Mouse (Mus musculus): ENCODE data around the gene Arhgef11. TPM values are rescaled to one million over a fixed set of nuclear protein-coding genes. Genes with fewer than 3 reads are reported as not detected.

Gene Arhgef11
- polyA plus RNA-seq, 1 experiment from 2014 or later = 18.0 TPM

GRCm38 (mm10) chr3:87718525-87718924 is 101.2 kb downstream of the Arhgef11 start:
- Histone ChIP-seq H3K36me3 (peaks cover 65% of the 10 kb centered on the region), H3K9me3 (no peaks in the 10 kb centered on the region), H3K4me3 (no peak overlapping the region), H3K4me2 (no peak overlapping the region), H3K9ac (no peak overlapping the region), H3K27ac (no peak overlapping the region), H3K27me3 (no peaks in the 10 kb centered on the region), H3K4me1 (no peaks in the 10 kb centered on the region)
- WGBS = 69% methylated on average over 2 of the region's 2 CpGs
- ATAC-seq (ENCODE audit: borderline replicate concordance, extremely low read depth, low FRiP score, low TSS enrichment) = no peak

DNA sequence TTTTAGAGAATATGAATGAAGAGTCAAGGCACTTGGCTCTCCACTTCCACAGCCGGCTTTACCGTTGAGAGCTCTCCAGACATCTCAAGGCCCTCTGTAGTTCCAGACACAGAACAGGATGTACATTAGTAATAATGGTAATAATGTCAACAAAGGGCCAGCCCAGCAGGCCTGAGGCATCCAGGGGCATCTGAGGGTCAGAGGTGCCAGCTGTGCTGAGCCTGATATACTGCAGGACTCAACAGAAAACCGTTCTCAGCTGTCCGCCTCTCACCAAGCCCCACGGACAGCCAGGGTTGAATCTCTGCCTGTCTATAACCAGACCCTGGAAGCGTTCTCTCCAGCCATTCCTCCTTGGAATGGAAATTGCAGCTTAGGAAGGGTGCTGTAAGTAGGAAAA is 107.2 kb downstream of the Arhgef11 start:
- no peak for ATAC-seq (ENCODE audit: borderline replicate concordance, extremely low read depth, low FRiP score, low TSS enrichment)
- H3K9ac ChIP-seq = no peak overlapping the region
- peaks cover 67% of the 10 kb centered on the region for H3K36me3 ChIP-seq
- WGBS = 50% methylated on average over 6 of the region's 6 CpGs
- H3K27me3 ChIP-seq = no peaks in the 10 kb centered on the region
- H3K9me3 ChIP-seq = no peaks in the 10 kb centered on the region
- H3K4me3 ChIP-seq = no peak overlapping the region
- no peak overlapping the region for H3K27ac ChIP-seq
- H3K4me2 ChIP-seq = no peak overlapping the region
- no peaks in the 10 kb centered on the region for H3K4me1 ChIP-seq

DNA sequence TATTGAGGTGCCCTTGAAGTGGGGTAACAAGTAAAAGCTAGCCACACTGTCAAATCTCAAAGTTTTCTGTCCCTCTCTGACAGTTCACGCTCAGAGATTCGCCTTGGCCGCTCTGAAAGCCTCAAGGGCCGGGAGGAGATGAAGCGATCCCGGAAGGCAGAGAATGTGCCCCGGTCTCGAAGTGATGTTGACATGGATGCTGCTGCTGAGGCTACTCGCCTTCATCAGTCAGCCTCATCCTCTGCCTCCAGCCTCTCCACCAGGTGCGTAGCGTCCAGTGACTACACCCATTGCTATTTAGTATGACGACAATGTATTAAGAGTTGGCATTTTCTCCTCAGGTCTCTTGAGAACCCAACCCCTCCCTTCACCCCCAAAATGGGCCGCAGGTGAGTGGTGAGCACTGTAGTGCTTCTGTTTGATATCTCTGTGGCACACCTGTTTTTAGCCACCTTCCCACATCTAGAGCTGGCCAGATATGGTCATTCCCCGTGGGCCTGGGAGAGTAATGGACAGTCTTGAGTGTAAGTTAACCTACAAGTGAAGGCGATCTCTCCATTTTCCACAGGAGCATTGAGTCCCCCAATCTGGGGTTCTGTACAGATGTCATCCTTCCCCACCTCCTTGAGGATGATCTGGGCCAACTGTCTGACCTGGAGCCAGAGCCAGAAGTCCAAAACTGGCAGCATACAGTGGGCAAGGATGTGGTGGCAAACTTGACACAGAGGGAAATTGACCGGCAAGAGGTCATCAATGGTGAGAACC is 108.2 kb downstream of the Arhgef11 start:
- Histone ChIP-seq H3K27me3 (no peaks in the 10 kb centered on the region), H3K4me1 (no peaks in the 10 kb centered on the region)
- no peak for ATAC-seq (ENCODE audit: borderline replicate concordance, extremely low read depth, low FRiP score, low TSS enrichment)

DNA sequence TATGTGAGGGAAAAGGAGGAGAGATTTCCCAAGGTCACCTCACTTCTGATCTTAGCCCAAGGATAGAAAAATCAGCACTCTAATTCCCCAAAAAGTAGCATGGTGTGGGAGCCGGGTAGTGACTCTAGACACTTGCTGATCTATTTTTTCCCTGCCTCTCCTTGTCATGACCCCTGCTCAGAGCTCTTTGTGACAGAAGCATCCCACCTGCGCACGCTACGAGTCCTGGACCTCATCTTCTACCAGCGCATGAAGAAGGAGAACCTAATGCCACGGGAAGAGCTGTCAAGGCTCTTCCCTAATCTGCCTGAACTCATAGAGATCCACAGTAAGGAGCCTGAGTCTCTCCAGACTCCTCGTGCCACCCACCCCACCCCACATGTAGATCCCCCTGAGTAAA is 108.8 kb downstream of the Arhgef11 start:
- Histone ChIP-seq H3K36me3 (peaks cover 76% of the 10 kb centered on the region), H3K9ac (no peak overlapping the region), H3K9me3 (no peaks in the 10 kb centered on the region), H3K4me2 (no peak overlapping the region), H3K4me3 (no peak overlapping the region), H3K27me3 (no peaks in the 10 kb centered on the region), H3K27ac (no peak overlapping the region), H3K4me1 (no peaks in the 10 kb centered on the region)
- WGBS = 96% methylated on average over 7 of the region's 7 CpGs
- no peak for ATAC-seq (ENCODE audit: borderline replicate concordance, extremely low read depth, low FRiP score, low TSS enrichment)

More for the DNA sequence above, 108.2 kb downstream of the Arhgef11 start:
- H3K9ac ChIP-seq = no peak overlapping the region
- H3K9me3 ChIP-seq = no peaks in the 10 kb centered on the region
- H3K4me3 ChIP-seq = no peak overlapping the region
- H3K27ac ChIP-seq = no peak overlapping the region
- peaks cover 71% of the 10 kb centered on the region for H3K36me3 ChIP-seq
- H3K4me2 ChIP-seq = no peak overlapping the region
- WGBS = 93% methylated on average over 16 of the region's 16 CpGs

DNA sequence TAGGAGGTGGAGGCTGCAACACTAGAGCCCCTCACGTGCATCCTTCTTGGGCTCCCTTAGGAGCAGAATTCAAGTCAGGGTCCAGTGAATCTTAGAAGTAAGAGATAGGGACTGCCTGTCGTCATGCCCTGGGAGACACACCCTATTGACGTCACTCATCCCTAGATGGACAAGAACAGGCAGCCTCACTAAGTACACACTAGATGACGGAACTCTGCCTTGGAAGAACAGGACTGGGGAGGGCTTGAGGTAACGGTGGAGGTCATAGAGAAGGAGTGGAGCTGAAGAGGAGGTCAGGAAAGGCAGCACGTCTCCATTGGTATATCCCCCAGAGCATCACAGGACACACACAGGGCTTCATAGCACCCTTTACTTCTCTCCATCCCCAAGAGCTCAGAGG is 111.3 kb downstream of the Arhgef11 start:
- Histone ChIP-seq H3K27ac (no peak overlapping the region), H3K4me1 (no peaks in the 10 kb centered on the region), H3K4me3 (no peak overlapping the region), H3K36me3 (peaks cover 87% of the 10 kb centered on the region), H3K9me3 (no peaks in the 10 kb centered on the region), H3K9ac (no peak overlapping the region), H3K4me2 (no peak overlapping the region), H3K27me3 (no peaks in the 10 kb centered on the region)
- no peak for ATAC-seq (ENCODE audit: borderline replicate concordance, extremely low read depth, low FRiP score, low TSS enrichment)
- 76% methylated on average over 6 of the region's 6 CpGs for WGBS

- H3K4me3 ChIP-seq = no peak overlapping the region
- H3K36me3 ChIP-seq = peaks cover 91% of the 10 kb centered on the region
- H3K4me1 ChIP-seq = no peaks in the 10 kb centered on the region
- no peak overlapping the region for H3K27ac ChIP-seq
- ATAC-seq (ENCODE audit: borderline replicate concordance, extremely low read depth, low FRiP score, low TSS enrichment) = no peak
- H3K4me2 ChIP-seq = no peak overlapping the region
- H3K9me3 ChIP-seq = no peaks in the 10 kb centered on the region
- WGBS = 72% methylated on average over 4 of the region's 4 CpGs
- no peak overlapping the region for H3K9ac ChIP-seq
- H3K27me3 ChIP-seq = no peaks in the 10 kb centered on the region
Measured at GRCm38 (mm10) chr3:87733098-87733497, 115.7 kb downstream of the Arhgef11 start.

GRCm38 (mm10) chr3:87733984-87734761 is 116.8 kb downstream of the Arhgef11 start:
- Histone ChIP-seq H3K9me3 (no peaks in the 10 kb centered on the region), H3K4me1 (no peaks in the 10 kb centered on the region), H3K4me2 (no peak overlapping the region), H3K36me3 (peaks cover 86% of the 10 kb centered on the region), H3K27ac (no peak overlapping the region), H3K9ac (no peak overlapping the region), H3K4me3 (no peak overlapping the region), H3K27me3 (no peaks in the 10 kb centered on the region)
- WGBS = 82% methylated on average over 11 of the region's 11 CpGs
- ATAC-seq (ENCODE audit: borderline replicate concordance, extremely low read depth, low FRiP score, low TSS enrichment) = no peak

GRCm38 (mm10) chr3:87735335-87735734 is 118.0 kb downstream of the Arhgef11 start:
- H3K4me3 ChIP-seq = no peak overlapping the region
- H3K4me2 ChIP-seq = no peak overlapping the region
- H3K27me3 ChIP-seq = no peaks in the 10 kb centered on the region
- H3K9ac ChIP-seq = no peak overlapping the region
- no peak overlapping the region for H3K27ac ChIP-seq
- peaks cover 76% of the 10 kb centered on the region for H3K36me3 ChIP-seq
- no peak for ATAC-seq (ENCODE audit: borderline replicate concordance, extremely low read depth, low FRiP score, low TSS enrichment)
- no peaks in the 10 kb centered on the region for H3K4me1 ChIP-seq
- no peaks in the 10 kb centered on the region for H3K9me3 ChIP-seq
- 66% methylated on average over 9 of the region's 9 CpGs for WGBS

DNA sequence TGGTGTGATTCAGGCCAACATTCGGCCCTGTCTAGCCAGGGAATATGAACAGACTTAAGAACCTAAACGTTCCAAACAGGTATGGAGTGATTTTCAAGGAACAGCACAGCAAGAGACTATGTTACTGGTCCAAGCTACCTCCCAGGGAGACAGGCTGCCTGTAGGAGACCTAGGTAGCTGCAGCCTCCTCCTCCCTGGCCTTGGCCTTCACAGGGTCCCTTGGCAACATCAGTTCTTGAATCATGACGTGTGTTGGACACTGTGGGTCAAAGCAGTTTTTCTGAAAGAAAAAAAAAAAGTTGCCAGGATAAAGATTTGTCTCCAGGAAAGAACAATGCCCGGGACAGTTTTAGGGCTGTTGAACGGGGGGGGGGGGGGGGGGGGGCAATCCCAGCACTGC is 121.5 kb downstream of the Arhgef11 start:
- Histone ChIP-seq H3K4me2 (no peak overlapping the region), H3K4me3 (no peak overlapping the region), H3K9me3 (no peaks in the 10 kb centered on the region), H3K9ac (no peak overlapping the region), H3K36me3 (peaks cover 41% of the 10 kb centered on the region), H3K27me3 (no peaks in the 10 kb centered on the region), H3K27ac (no peak overlapping the region), H3K4me1 (no peaks in the 10 kb centered on the region)
- 77% methylated on average over 5 of the region's 5 CpGs for WGBS
- ATAC-seq (ENCODE audit: borderline replicate concordance, extremely low read depth, low FRiP score, low TSS enrichment) = no peak

DNA sequence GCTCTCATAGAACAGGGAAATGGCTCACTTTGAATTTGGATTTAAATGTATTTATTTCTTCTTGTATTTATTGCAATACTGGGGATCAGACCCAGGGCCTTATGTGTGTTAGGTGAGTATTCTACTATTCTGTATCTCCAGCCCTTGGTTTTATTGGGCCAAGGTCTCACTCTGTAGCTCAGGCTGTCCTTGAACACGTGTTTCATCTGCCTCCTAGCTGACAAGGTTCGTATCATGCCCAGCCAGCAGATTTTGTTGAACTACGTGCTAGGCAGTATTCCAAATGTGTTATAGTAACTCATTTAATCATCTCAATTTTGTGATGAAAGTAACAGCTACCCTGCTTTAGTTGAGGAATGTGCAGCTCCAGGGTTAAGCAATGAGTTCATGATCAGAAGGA is 124.7 kb downstream of the Arhgef11 start:
- 74% methylated on average over 3 of the region's 3 CpGs for WGBS
- Histone ChIP-seq H3K4me3 (no peak overlapping the region), H3K27me3 (no peaks in the 10 kb centered on the region), H3K36me3 (peaks cover 12% of the 10 kb centered on the region), H3K9me3 (no peaks in the 10 kb centered on the region), H3K9ac (no peak overlapping the region), H3K27ac (no peak overlapping the region), H3K4me2 (no peak overlapping the region), H3K4me1 (peaks cover 14% of the 10 kb centered on the region)
- no peak for ATAC-seq (ENCODE audit: borderline replicate concordance, extremely low read depth, low FRiP score, low TSS enrichment)

DNA sequence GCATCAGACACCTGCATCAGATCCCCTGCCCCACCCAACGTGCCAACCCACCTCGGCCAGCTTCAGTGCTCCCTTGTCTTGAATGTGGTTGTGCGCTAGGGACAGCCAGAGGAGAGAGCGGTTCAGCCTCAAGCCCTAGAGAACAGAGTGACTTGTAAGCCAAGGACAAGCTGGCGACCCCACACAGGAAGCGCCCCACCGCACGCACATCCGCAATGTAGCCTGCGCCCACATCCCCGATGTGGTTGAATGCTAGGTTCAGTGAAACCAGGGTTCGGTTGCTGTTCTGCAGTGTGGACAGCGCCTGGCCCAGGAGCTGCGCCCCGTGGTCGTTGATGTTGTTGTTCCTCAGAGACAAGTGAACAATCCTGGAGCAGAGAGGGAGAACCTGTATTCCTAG is 125.4 kb downstream of the Arhgef11 start:
- no peak overlapping the region for H3K27ac ChIP-seq
- H3K9me3 ChIP-seq = no peaks in the 10 kb centered on the region
- peaks cover 14% of the 10 kb centered on the region for H3K4me1 ChIP-seq
- H3K4me2 ChIP-seq = no peak overlapping the region
- 86% methylated on average over 16 of the region's 16 CpGs for WGBS
- no peaks in the 10 kb centered on the region for H3K27me3 ChIP-seq
- H3K4me3 ChIP-seq = no peak overlapping the region
- no peak overlapping the region for H3K9ac ChIP-seq
- ATAC-seq (ENCODE audit: borderline replicate concordance, extremely low read depth, low FRiP score, low TSS enrichment) = no peak
- peaks cover 8% of the 10 kb centered on the region for H3K36me3 ChIP-seq

DNA sequence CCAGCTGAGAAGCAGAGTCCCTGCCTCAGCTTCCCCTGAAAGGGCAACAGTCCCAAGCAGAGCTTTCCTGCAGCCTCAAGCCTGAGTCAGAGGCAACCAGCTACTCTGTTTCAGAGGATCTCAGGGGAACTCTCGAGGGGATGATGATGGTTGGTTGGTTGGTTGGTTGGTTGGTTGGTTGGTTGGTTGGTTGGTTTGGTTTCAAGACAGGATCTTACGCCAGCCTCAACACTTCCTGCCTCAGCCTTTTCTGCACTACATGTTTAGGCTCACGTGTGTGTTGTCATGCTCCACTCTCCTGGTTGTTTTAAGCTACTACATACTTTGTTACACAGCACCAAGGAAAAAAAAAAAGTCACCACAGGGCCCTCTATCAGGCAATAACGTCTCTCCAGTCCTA is 126.6 kb downstream of the Arhgef11 start:
- Histone ChIP-seq H3K4me1 (peaks cover 19% of the 10 kb centered on the region), H3K9me3 (no peaks in the 10 kb centered on the region), H3K9ac (no peak overlapping the region), H3K36me3 (no peaks in the 10 kb centered on the region), H3K4me3 (no peak overlapping the region), H3K4me2 (no peak overlapping the region), H3K27ac (no peak overlapping the region), H3K27me3 (no peaks in the 10 kb centered on the region)
- no peak for ATAC-seq (ENCODE audit: borderline replicate concordance, extremely low read depth, low FRiP score, low TSS enrichment)
- WGBS = 79% methylated on average over 4 of the region's 4 CpGs

Data from lung, embryonic 15.5 days (tissue).